Mouse (Mus musculus): ENCODE results near the gene Gm15448.
"Not testable (repeated sequence)": the region's sequence is repeated elsewhere in the genome, so short reads cannot be mapped to it uniquely, and the experiment has no call there.

Gene Gm15448

GRCm38 (mm10) chr7:3825599-3825998 lies at the start of gene Gm15448:
Gene Gm15448 (minus strand): TSS chr7:3825687.
- DNase-seq (ENCODE audit: low read depth, low spot score), result not testable (repeated sequence)

DNA sequence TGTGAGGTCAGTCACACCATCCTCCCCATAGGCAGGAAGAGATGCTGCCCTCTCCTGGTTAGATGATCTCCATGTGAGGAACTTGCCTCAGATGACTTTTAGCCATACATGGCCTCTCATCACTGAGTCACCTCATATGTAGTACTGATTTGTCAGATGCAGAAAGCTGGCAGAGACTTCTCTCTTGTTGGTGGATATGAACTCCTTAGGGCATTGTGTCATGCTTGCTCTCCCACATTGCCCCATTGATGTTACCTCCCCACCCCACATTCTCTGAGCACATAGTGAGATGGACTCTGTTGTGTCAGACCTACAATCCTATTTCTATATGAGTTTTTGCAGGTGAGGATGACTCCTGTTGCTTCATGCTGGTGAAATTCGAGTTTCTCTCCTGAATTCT lies 49.5 kb upstream of the Gm15448 start:
- DNase-seq (ENCODE audit: low read depth, low spot score), result not testable (repeated sequence)

DNA sequence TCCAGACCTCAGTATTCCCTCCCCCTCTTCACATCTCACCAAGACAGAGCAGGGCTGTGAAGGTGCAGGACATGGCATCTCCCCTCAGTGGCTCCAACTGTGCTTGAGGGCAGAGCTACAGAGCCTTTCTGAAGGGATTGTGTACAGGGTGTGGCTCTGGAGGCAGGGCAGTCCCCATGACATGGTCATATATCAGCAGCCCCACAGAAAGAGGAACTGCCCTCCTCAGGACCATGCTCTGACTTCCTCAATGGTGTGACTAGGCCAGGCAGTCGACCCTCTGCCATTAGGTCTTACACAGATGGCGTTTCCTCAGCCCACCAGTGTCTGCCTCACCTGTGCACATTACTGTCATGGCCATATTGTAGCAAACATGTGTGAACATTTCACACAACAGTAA lies 19.5 kb upstream of the Gm15448 start, which contains the start of gene Pira2:
TSS of gene Pira2 (minus strand) at position 101 of the 400 bp plus-strand sequence.
- not testable (repeated sequence) for DNase-seq (ENCODE audit: low read depth, low spot score)

DNA sequence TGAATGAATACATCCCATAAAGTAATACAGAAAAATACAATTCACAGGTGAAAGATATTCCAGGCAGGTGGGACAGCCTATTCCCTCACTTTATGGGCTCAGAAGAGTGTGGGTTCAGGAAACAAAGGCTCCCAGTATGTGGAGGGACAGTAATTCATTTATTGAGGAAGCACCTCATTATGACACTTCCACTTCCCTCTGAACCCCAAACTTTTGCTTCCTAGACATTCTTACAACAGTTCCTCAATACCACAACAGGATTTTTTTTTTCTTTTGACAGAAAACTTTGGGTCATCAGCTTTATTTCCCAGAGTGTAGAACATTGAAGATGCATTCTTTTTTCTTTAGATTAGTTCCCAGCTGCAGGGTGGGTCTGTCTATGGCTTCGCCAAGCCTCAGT lies 12.4 kb upstream of the Gm15448 start:
- DNase-seq (ENCODE audit: low read depth, low spot score), result not testable (repeated sequence)

GRCm38 (mm10) chr7:3830633-3831032 lies 5.1 kb upstream of the Gm15448 start:
- not testable (repeated sequence) for DNase-seq (ENCODE audit: low read depth, low spot score)

DNA sequence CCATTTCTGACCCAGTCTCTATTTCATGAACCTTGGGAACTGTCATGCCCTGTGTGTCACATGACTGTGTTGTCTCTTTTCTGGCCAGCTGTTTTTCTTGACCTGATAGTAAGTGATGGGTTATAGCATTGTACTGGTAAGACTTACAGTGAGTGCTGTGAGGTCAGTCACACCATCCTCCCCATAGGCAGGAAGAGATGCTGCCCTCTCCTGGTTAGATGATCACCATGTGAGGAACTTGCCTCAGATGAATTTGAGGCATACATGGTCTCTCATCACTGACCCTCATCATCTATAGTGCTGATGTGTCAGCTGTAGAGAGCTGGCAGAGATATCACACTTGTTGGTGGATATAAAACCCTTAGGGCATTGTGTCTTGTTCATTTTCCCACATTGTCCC lies 13.6 kb downstream of the Gm15448 start:
- not testable (repeated sequence) for DNase-seq (ENCODE audit: low read depth, low spot score)

GRCm38 (mm10) chr7:3802935-3803334 lies 22.6 kb downstream of the Gm15448 start:
- DNase-seq (ENCODE audit: low read depth, low spot score), result not testable (repeated sequence)

DNA sequence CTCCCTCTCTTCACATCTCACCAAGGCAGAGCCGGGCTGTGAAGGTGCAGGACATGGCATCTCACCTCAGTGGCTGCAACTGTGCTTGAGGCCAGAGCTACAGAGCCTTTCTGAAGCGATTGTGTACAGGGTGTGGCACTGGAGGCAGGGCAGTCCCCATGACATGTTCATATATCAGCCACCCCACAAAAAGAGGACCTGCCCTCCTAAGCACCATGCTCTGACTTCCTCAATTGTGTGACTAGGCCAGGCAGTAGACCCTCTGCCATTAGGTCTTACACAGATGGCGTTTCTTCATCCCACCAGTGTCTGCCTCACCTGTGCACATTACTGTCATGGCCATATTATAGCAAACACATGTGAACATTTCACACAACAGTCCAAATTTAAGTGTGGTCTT lies 25.5 kb downstream of the Gm15448 start:
- DNase-seq (ENCODE audit: low read depth, low spot score), result not testable (repeated sequence)

DNA sequence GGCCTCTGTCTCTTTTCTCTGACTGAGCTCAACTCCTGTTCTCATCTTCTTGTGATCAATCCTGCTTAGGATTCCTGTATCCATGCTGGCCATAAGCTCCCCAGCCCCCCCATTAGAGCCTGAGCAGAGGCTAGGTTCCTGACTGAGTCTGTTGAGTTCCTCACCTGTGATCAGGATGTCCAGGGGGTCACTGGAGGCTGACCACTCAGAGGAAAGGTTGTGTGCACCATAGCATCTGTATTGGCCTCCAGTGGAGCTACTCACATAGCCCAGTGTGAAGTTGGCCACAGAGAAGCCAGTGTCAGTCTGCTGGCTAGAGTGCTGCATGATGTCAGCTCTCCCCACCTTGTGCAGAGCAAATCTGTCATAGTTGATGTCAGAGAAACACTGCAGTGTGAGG lies 29.2 kb downstream of the Gm15448 start:
- not testable (repeated sequence) for DNase-seq (ENCODE audit: low read depth, low spot score)

All from ZHBTc4 (cell line).